Mouse (Mus musculus): ENCODE results near the gene Reep6. TPM values are rescaled to one million over a fixed set of nuclear protein-coding genes. Genes with fewer than 3 reads are reported as not detected.

The Reep6 gene
- total RNA-seq, 1 experiment: 13.3 TPM

- H3K9me3 ChIP-seq (ENCODE audit: control insufficient read depth, insufficient read depth, low read depth, low read length): no peaks in the 10 kb centered on the region
- H3K36me3 ChIP-seq (ENCODE audit: control insufficient read depth, insufficient read depth, low read length, poor library complexity, severe bottlenecking): peaks cover 60% of the 10 kb centered on the region
- TF ChIP-seq ZC3H11A (IDR thresholded peaks at IDR 0.05; ENCODE audit: borderline replicate concordance, low read depth, low read length) (no peak), HCFC1 (IDR thresholded peaks at IDR 0.05; ENCODE audit: borderline replicate concordance, insufficient read depth, low read length) (no peak), CHD2 (IDR thresholded peaks at IDR 0.05; ENCODE audit: low read depth, low read length) (no peak)
Observed at GRCm38 (mm10) chr10:80285222-80286070, 44.3 kb upstream of the Reep6 start.

GRCm38 (mm10) chr10:80288097-80288496 is 41.7 kb upstream of the Reep6 start:
- Histone ChIP-seq H3K27ac (ENCODE audit: insufficient read depth, low read depth, low read length, poor library complexity, severe bottlenecking) (no peak overlapping the region), H3K4me3 (ENCODE audit: insufficient read depth in 1 of 2, low read depth in 1 of 2, low read length in 2 of 2, poor library complexity in 1 of 2, severe bottlenecking in 1 of 2) (no peak overlapping the region), H3K9ac (ENCODE audit: insufficient read depth, low read depth, low read length, poor library complexity, severe bottlenecking) (no peak overlapping the region), H3K9me3 (ENCODE audit: control insufficient read depth, insufficient read depth, low read depth, low read length) (no peaks in the 10 kb centered on the region), H3K36me3 (ENCODE audit: control insufficient read depth, insufficient read depth, low read length, poor library complexity, severe bottlenecking) (peaks cover 44% of the 10 kb centered on the region), H3K4me1 (ENCODE audit: control insufficient read depth in 2 of 2, insufficient read depth in 2 of 2, low read length in 2 of 2, poor library complexity in 1 of 2) (peaks cover 0 to 23% of the 10 kb centered on the region in 2 experiments; a peak in 2 of 4 replicates)
- DNase-seq (ENCODE audit: low read depth, low spot score): no peak
- TF ChIP-seq MAFK (IDR thresholded peaks at IDR 0.05; ENCODE audit: insufficient read depth, low read depth, low read length) (no peak), ZC3H11A (IDR thresholded peaks at IDR 0.05; ENCODE audit: borderline replicate concordance, low read depth, low read length) (no peak), ZNF384 (IDR thresholded peaks at IDR 0.05; ENCODE audit: low read depth, low read length) (no peak), CHD2 (IDR thresholded peaks at IDR 0.05; ENCODE audit: low read depth, low read length) (no peak), HCFC1 (IDR thresholded peaks at IDR 0.05; ENCODE audit: borderline replicate concordance, insufficient read depth, low read length) (no peak)
- in situ Hi-C loops (cut with MboI; ENCODE audit: low sequenced_read_pairs in 2 of 2, unreplicated experiment in 2 of 2): no loop called here

More at GRCm38 (mm10) chr10:80285222-80286070, 44.3 kb upstream of the Reep6 start:
- in situ Hi-C loops (cut with MboI; ENCODE audit: low sequenced_read_pairs in 2 of 2, unreplicated experiment in 2 of 2): no loop called here
- no peak for DNase-seq (ENCODE audit: low read depth, low spot score)
- Histone ChIP-seq H3K9ac (ENCODE audit: insufficient read depth, low read depth, low read length, poor library complexity, severe bottlenecking) (no peak overlapping the region), H3K4me3 (ENCODE audit: insufficient read depth in 1 of 2, low read depth in 1 of 2, low read length in 2 of 2, poor library complexity in 1 of 2, severe bottlenecking in 1 of 2) (no peak overlapping the region), H3K27ac (ENCODE audit: insufficient read depth, low read depth, low read length, poor library complexity, severe bottlenecking) (no peak overlapping the region; the same call in 1 of the 2 replicates), H3K4me1 (ENCODE audit: control insufficient read depth in 2 of 2, insufficient read depth in 2 of 2, low read length in 2 of 2, poor library complexity in 1 of 2) (peaks cover 0 to 25% of the 10 kb centered on the region in 2 experiments; a peak in 2 of 4 replicates)

- no peak for DNase-seq (ENCODE audit: low read depth, low spot score)
- in situ Hi-C loops (cut with MboI; ENCODE audit: low sequenced_read_pairs in 2 of 2, unreplicated experiment in 2 of 2): no loop called here
- TF ChIP-seq MAFK (IDR thresholded peaks at IDR 0.05; ENCODE audit: insufficient read depth, low read depth, low read length): no peak
- no peak for TF ChIP-seq ZNF384 (IDR thresholded peaks at IDR 0.05; ENCODE audit: low read depth, low read length)
- TF ChIP-seq ZC3H11A (IDR thresholded peaks at IDR 0.05; ENCODE audit: borderline replicate concordance, low read depth, low read length): no peak
- no peak for TF ChIP-seq CHD2 (IDR thresholded peaks at IDR 0.05; ENCODE audit: low read depth, low read length)
- TF ChIP-seq HCFC1 (IDR thresholded peaks at IDR 0.05; ENCODE audit: borderline replicate concordance, insufficient read depth, low read length): no peak
- Histone ChIP-seq H3K27ac (ENCODE audit: insufficient read depth, low read depth, low read length, poor library complexity, severe bottlenecking) (no peak overlapping the region), H3K4me1 (ENCODE audit: control insufficient read depth in 2 of 2, insufficient read depth in 2 of 2, low read length in 2 of 2, poor library complexity in 1 of 2) (peaks cover 0 to 19% of the 10 kb centered on the region in 2 experiments; a peak in 2 of 4 replicates), H3K9me3 (ENCODE audit: control insufficient read depth, insufficient read depth, low read depth, low read length) (no peaks in the 10 kb centered on the region), H3K36me3 (ENCODE audit: control insufficient read depth, insufficient read depth, low read length, poor library complexity, severe bottlenecking) (peaks cover 44% of the 10 kb centered on the region), H3K4me3 (ENCODE audit: insufficient read depth in 1 of 2, low read depth in 1 of 2, low read length in 2 of 2, poor library complexity in 1 of 2, severe bottlenecking in 1 of 2) (no peak overlapping the region), H3K9ac (ENCODE audit: insufficient read depth, low read depth, low read length, poor library complexity, severe bottlenecking) (no peak overlapping the region)
Observed at GRCm38 (mm10) chr10:80288657-80289056, 41.1 kb upstream of the Reep6 start.

- H3K4me1 ChIP-seq (ENCODE audit: control insufficient read depth in 2 of 2, insufficient read depth in 2 of 2, low read length in 2 of 2, poor library complexity in 1 of 2): peaks cover 0 to 23% of the 10 kb centered on the region in 2 experiments; a peak in 2 of 4 replicates
Observed at GRCm38 (mm10) chr10:80292251-80293146, 37.3 kb upstream of the Reep6 start, which contains the start of gene Rps15. TSS of gene Rps15 (plus strand) at chr10:80292453.

More at GRCm38 (mm10) chr10:80292251-80293146, 37.3 kb upstream of the Reep6 start, which contains the start of gene Rps15:
- Histone ChIP-seq H3K9ac (ENCODE audit: insufficient read depth, low read depth, low read length, poor library complexity, severe bottlenecking) (peak within 1 kb of the TSS; percentile 99), H3K27ac (ENCODE audit: insufficient read depth, low read depth, low read length, poor library complexity, severe bottlenecking) (peak within 1 kb of the TSS; percentile 87), H3K9me3 (ENCODE audit: control insufficient read depth, insufficient read depth, low read depth, low read length) (no peaks in the 10 kb centered on the region), H3K36me3 (ENCODE audit: control insufficient read depth, insufficient read depth, low read length, poor library complexity, severe bottlenecking) (peaks cover 28% of the 10 kb centered on the region), H3K4me3 (ENCODE audit: insufficient read depth in 1 of 2, low read depth in 1 of 2, low read length in 2 of 2, poor library complexity in 1 of 2, severe bottlenecking in 1 of 2) (peak within 1 kb of the TSS; percentile 71 to 83)
- DNase-seq (ENCODE audit: low read depth, low spot score): peak; percentile 96
- TF ChIP-seq HCFC1 (IDR thresholded peaks at IDR 0.05; ENCODE audit: borderline replicate concordance, insufficient read depth, low read length) (peak; percentile 70; the same call in 1 of the 2 replicates), ZNF384 (IDR thresholded peaks at IDR 0.05; ENCODE audit: low read depth, low read length) (no peak), CHD2 (IDR thresholded peaks at IDR 0.05; ENCODE audit: low read depth, low read length) (peak; percentile 94), MAFK (IDR thresholded peaks at IDR 0.05; ENCODE audit: insufficient read depth, low read depth, low read length) (no peak), ZC3H11A (IDR thresholded peaks at IDR 0.05; ENCODE audit: borderline replicate concordance, low read depth, low read length) (no peak)
- in situ Hi-C loops (cut with MboI; ENCODE audit: low sequenced_read_pairs in 2 of 2, unreplicated experiment in 2 of 2): no loop called here
